Mouse (Mus musculus) heart, postnatal 0 days (tissue): ENCODE data around the gene Prnd. TPM values are rescaled to one million over a fixed set of nuclear protein-coding genes. Genes with fewer than 3 reads are reported as not detected.

Source experiments
- ATAC-seq: fragments of 200-750 bp; cut with Nextera tagmentation; 2 replicates; pipeline ENCODE4 v1.8.0; 2017; ENCODE audit warnings: low read depth, moderate number of reproducible peaks, moderate library complexity; ENCODE audit not compliant: insufficient read depth
- DNase-seq: peaks from one replicate; pipeline ENCODE4 v3.0.0-alpha.2; 2016; ENCODE audit warnings: low spot score
- H3K27ac ChIP-seq: fragments of 300-500 bp; sonication (generic); 2 replicates; pipeline ENCODE4 v1.5.1; 2014; ENCODE audit warnings: low read depth, mild to moderate bottlenecking
- H3K27me3 ChIP-seq: fragments of 300-500 bp; sonication (generic); 2 replicates; pipeline ENCODE4 v1.6.1; 2014; ENCODE audit warnings: low read length, mixed read lengths; ENCODE audit not compliant: control insufficient read depth, insufficient read depth
- H3K36me3 ChIP-seq: fragments of 300-500 bp; sonication (generic); replicated peaks from 2 replicates; pipeline ENCODE4 v1.6.1; 2014; ENCODE audit warnings: low read length, mixed read lengths; ENCODE audit not compliant: control insufficient read depth, insufficient read depth
- H3K4me1 ChIP-seq: fragments of 300-500 bp; sonication (generic); 2 replicates; pipeline ENCODE4 v1.6.1; 2014; ENCODE audit warnings: antibody characterized with exemption; ENCODE audit not compliant: control insufficient read depth, insufficient read depth
- H3K4me2 ChIP-seq: fragments of 300-500 bp; sonication (generic); 2 replicates; pipeline ENCODE4 v1.6.1; 2014; ENCODE audit warnings: low read depth, mild to moderate bottlenecking, low read length, moderate library complexity
- H3K4me3 ChIP-seq: fragments of 300-500 bp; sonication (generic); 2 replicates; pipeline ENCODE4 v1.5.1; 2014; ENCODE audit warnings: low read depth, low read length
- H3K9ac ChIP-seq: fragments of 300-500 bp; sonication (generic); replicated peaks from 2 replicates; pipeline ENCODE4 v1.6.1; 2014; ENCODE audit warnings: low read depth, low read length, mixed read lengths
- H3K9me3 ChIP-seq: fragments of 300-500 bp; sonication (generic); replicated peaks from 2 replicates; pipeline ENCODE4 v1.6.1; 2016; ENCODE audit warnings: low read length; ENCODE audit not compliant: control insufficient read depth
- CTCF ChIP-seq: IDR thresholded peaks from 2 replicates; pipeline ENCODE4 v1.5.1; 2016; ENCODE audit warnings: antibody characterized with exemption, control low read depth, low read depth
- EP300 ChIP-seq: IDR thresholded peaks from 2 replicates; pipeline ENCODE4 v1.6.1; 2016; ENCODE audit warnings: antibody characterized with exemption, low read depth
- WGBS: fragments of 180-500 bp; shearing (Covaris S2); extraction: QIAGEN DNeasy Blood & Tissue Kit; methylation state at CpG from one replicate; pipeline ENCODE4 v1.1.7; 2014; 5-methylcytosine and 5-hydroxymethylcytosine counted together
- polyA plus RNA-seq: library from polyadenylated mRNA; unstranded; fragments of >200 nt; fragmentation: Nextera tagmentation; extraction: Ambion mirVana; gene quantifications from 2 replicates; pipeline ENCODE4 v1.2.1, GENCODE M21; 2015
- total RNA-seq: library from RNA; depleted of rRNA; stranded (reverse); fragments of >200 nt; gene quantifications from 2 replicates; pipeline ENCODE4 v1.2.3, GENCODE M21; 2014; ENCODE audit warnings: low replicate concordance

The Prnd gene
- total and polyA plus RNA-seq, 2 experiments from 2014 or later = 9.5 to 16.6 TPM

DNA sequence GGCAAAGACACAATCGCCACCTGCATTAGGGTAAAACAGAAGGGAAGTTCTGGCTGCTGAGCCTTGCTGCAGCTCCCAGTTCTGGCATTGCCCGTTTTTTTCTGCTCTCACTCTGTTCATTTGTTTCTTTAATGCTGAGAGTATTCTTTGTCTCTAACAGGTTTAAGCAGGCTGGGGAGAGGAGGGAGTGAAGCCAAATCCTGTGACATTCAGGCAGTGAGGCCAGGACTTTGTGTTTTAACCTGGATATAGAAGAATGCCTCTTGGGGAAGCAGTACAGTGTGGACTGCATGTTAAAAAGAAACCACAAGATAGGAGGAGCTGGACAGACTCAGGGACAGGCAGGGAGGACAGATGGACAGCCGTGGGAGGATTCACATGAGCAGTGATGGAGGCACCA is 17.1 kb upstream of the Prnd start:
- H3K9ac ChIP-seq = no peak overlapping the region
- no peaks in the 10 kb centered on the region for H3K27me3 ChIP-seq
- no peaks in the 10 kb centered on the region for H3K9me3 ChIP-seq
- peak; percentile 57 for ATAC-seq
- 74% methylated on average over 3 of the region's 3 CpGs for WGBS
- H3K4me1 ChIP-seq = peaks cover 17% of the 10 kb centered on the region; the same call in 1 of the 2 replicates
- peak overlapping the region; percentile 26 for H3K27ac ChIP-seq
- peaks cover 18% of the 10 kb centered on the region for H3K36me3 ChIP-seq
- no peak for DNase-seq
- TF ChIP-seq EP300 = no peak
- no peak for TF ChIP-seq CTCF
- no peak overlapping the region for H3K4me2 ChIP-seq
- H3K4me3 ChIP-seq = no peak overlapping the region

- peaks cover 18% of the 10 kb centered on the region for H3K36me3 ChIP-seq
Observed at GRCm38 (mm10) chr2:131934243-131934642, 16.4 kb upstream of the Prnd start.

GRCm38 (mm10) chr2:131935390-131936105 is 15.1 kb upstream of the Prnd start:
- TF ChIP-seq CTCF = peak; percentile 60
- no peak for TF ChIP-seq EP300
- no peaks in the 10 kb centered on the region for H3K9me3 ChIP-seq
- no peak overlapping the region for H3K4me2 ChIP-seq
- H3K4me3 ChIP-seq = no peak overlapping the region
- H3K27me3 ChIP-seq = no peaks in the 10 kb centered on the region
- peaks cover 17% of the 10 kb centered on the region; the same call in 1 of the 2 replicates for H3K4me1 ChIP-seq
- no peak overlapping the region for H3K9ac ChIP-seq
- H3K36me3 ChIP-seq = peaks cover 18% of the 10 kb centered on the region
- H3K27ac ChIP-seq = 0 out of 2 replicates have a peak overlapping the region, but pooled peaks have one; percentile 31
- WGBS = 29% methylated on average over 10 of the region's 10 CpGs
- peak; percentile 76 for ATAC-seq
- DNase-seq = peak; percentile 62

More at GRCm38 (mm10) chr2:131934243-131934642, 16.4 kb upstream of the Prnd start:
- ATAC-seq (no peak), DNase-seq (no peak)
- Histone ChIP-seq H3K27me3 (no peaks in the 10 kb centered on the region), H3K4me2 (no peak overlapping the region), H3K4me1 (peaks cover 17% of the 10 kb centered on the region; the same call in 1 of the 2 replicates), H3K9me3 (no peaks in the 10 kb centered on the region), H3K4me3 (no peak overlapping the region), H3K27ac (no peak overlapping the region), H3K9ac (no peak overlapping the region)
- 98% methylated on average over 2 of the region's 2 CpGs for WGBS
- TF ChIP-seq EP300 (no peak), CTCF (no peak)

- Histone ChIP-seq H3K4me3 (no peak overlapping the region), H3K9me3 (no peaks in the 10 kb centered on the region), H3K9ac (no peak overlapping the region), H3K36me3 (peaks cover 18% of the 10 kb centered on the region), H3K27me3 (no peaks in the 10 kb centered on the region), H3K27ac (no peak overlapping the region), H3K4me1 (peaks cover 17% of the 10 kb centered on the region; the same call in 1 of the 2 replicates), H3K4me2 (no peak overlapping the region)
- ATAC-seq (no peak), DNase-seq (no peak)
- WGBS = 97% methylated on average over 10 of the region's 10 CpGs
- TF ChIP-seq EP300 = no peak
- TF ChIP-seq CTCF = no peak
Observed at GRCm38 (mm10) chr2:131936410-131936809, 14.3 kb upstream of the Prnd start.

- no peak for TF ChIP-seq EP300
- peak; percentile 74 for TF ChIP-seq CTCF
- DNase-seq = no peak
- peaks cover 8% of the 10 kb centered on the region; the same call in 1 of the 2 replicates for H3K4me1 ChIP-seq
- ATAC-seq = no peak
- peaks cover 18% of the 10 kb centered on the region for H3K36me3 ChIP-seq
- H3K27ac ChIP-seq = no peak overlapping the region
- H3K9ac ChIP-seq = no peak overlapping the region
- 46% methylated on average over 8 of the region's 8 CpGs for WGBS
- H3K27me3 ChIP-seq = no peaks in the 10 kb centered on the region
- no peak overlapping the region for H3K4me2 ChIP-seq
- no peak overlapping the region for H3K4me3 ChIP-seq
- H3K9me3 ChIP-seq = no peaks in the 10 kb centered on the region
Observed at GRCm38 (mm10) chr2:131939404-131940111, 11.1 kb upstream of the Prnd start.
